14 mouse cellular contexts compared by ENCODE assay signal in genomic region chr4:55707916-55708315, GRCm38 (mm10).
DNase-seq lines count a peak whose midpoint lies in the region; ATAC-seq and TF ChIP-seq lines count a peak whose summit lies in the region.
"Had no signal": no experiment of that assay in that cellular context is flagged by ENCODE, and none has a peak within 500 bp of the region (broad histone marks: within the 10 kb centered on the region; RNA-seq: fewer than 3 reads in every experiment).

No protein-coding gene starts in this region.

- peak; percentile 31 for ATAC-seq in Patski
- peak; percentile 78 for ATAC-seq in intestine, embryonic 16.5 days
- no peak for ATAC-seq in erythroblast, adult 5-6 weeks (replicated peaks; ENCODE audit: low FRiP score, poor library complexity, severe bottlenecking)
- ATAC-seq: forebrain, postnatal 0 days; hindbrain, embryonic 16.5 days had no signal

- no peak for TF ChIP-seq CTCF in Patski (IDR thresholded peaks at IDR 0.05)

- no peak overlapping the region for H3K4me3 ChIP-seq in intestine, embryonic 16.5 days (ENCODE audit: low read length)
- H3K4me3 ChIP-seq: midbrain, embryonic 10.5 days had no signal

- H3K4me2 ChIP-seq in intestine, embryonic 16.5 days (ENCODE audit: low read depth, low read length) = no peak overlapping the region

- no peaks in the 10 kb centered on the region for H3K9me3 ChIP-seq in intestine, embryonic 16.5 days (ENCODE audit: control insufficient read depth, low read length)
- H3K9me3 ChIP-seq: midbrain, embryonic 10.5 days had no signal

- in situ Hi-C loops in Patski (cut with MboI; ENCODE audit: low pct_unique_long_range_greater_than_20kb) = no loop called here

- no peak overlapping the region for H3K9ac ChIP-seq in intestine, embryonic 16.5 days (ENCODE audit: low read depth, low read length)
- H3K9ac ChIP-seq: forebrain, postnatal 0 days had no signal

- POLR2A ChIA-PET in Patski (lab: Charles Lee) = interaction anchor here (1.0 to 1.3 kb wide), 3 partner anchors 56 to 175 kb away, joined by 4 read pairs; partner anchors contain the start of gene Klf4

- WGBS in intestine, embryonic 16.5 days = 74% methylated on average over 10 of the region's 10 CpGs

- no peak overlapping the region for H3K27ac ChIP-seq in intestine, embryonic 16.5 days (ENCODE audit: low read length)
- H3K27ac ChIP-seq: midbrain, embryonic 10.5 days had no signal

- peak; percentile 9 to 24 for DNase-seq in layer of hippocampus, adult 8-10 months (ENCODE audit: low spot score in 2 of 2)
- no peak for DNase-seq in layer of hippocampus, postnatal 25 days (ENCODE audit: extremely low spot score in 1 of 2, low spot score in 1 of 2)
- DNase-seq in Patski (ENCODE audit: low read depth, low spot score) = peak; percentile 65
- DNase-seq in right cerebral cortex, adult 2 months (ENCODE audit: low spot score in 2 of 2) = peak; percentile 23 to 40
- no peak for DNase-seq in thymus, adult 18-20 months
- no peak for DNase-seq in urinary bladder, postnatal 10 days (ENCODE audit: low spot score)
- DNase-seq: adrenal gland, postnatal 14 days; forebrain, postnatal 0 days; kidney, postnatal 25 days; thymus, postnatal 36 days had no signal

- CTCF ChIA-PET in Patski (lab: Charles Lee) = interaction anchor here (0.8 to 1.3 kb wide), 3 partner anchors 10 to 51 kb away, joined by 3 read pairs; no protein-coding TSS in a partner anchor

- H3K4me1 ChIP-seq in intestine, embryonic 16.5 days (ENCODE audit: control insufficient read depth, insufficient read depth, low read length) = peaks cover 10% of the 10 kb centered on the region

- no peaks in the 10 kb centered on the region for H3K36me3 ChIP-seq in intestine, embryonic 16.5 days (ENCODE audit: control insufficient read depth, insufficient read depth, low read length)
- H3K36me3 ChIP-seq: midbrain, embryonic 10.5 days had no signal

- no peaks in the 10 kb centered on the region for H3K27me3 ChIP-seq in Patski
- H3K27me3 ChIP-seq in intestine, embryonic 16.5 days (replicated peaks; ENCODE audit: control insufficient read depth, insufficient read depth, low read length) = no peaks in the 10 kb centered on the region

Comparison
In these comparisons a context has a peak if more than half of its experiments do, and no peak if none do; other contexts are left out.
1. DNase-seq: peak in layer of hippocampus, adult 8-10 months (2 of 2), Patski (single experiment) and right cerebral cortex, adult 2 months (2 of 2); none in layer of hippocampus, postnatal 25 days (0 of 2), thymus, adult 18-20 months (0 of 2) and urinary bladder, postnatal 10 days (single experiment).